Mouse (Mus musculus): ENCODE measurements around the gene B4galt5.

- TF ChIP-seq CTCF (conservative IDR thresholded peaks at IDR 0.05 in 1 of 2, IDR thresholded peaks at IDR 0.05 in 1 of 2; ENCODE audit: low read depth in 2 of 2, low read length in 2 of 2) (no peak), USF1 (IDR thresholded peaks at IDR 0.05; ENCODE audit: low read depth, low read length) (no peak), RAD21 (IDR thresholded peaks at IDR 0.05; ENCODE audit: low read depth, low read length) (no peak), POLR2AphosphoS2 (IDR thresholded peaks at IDR 0.05; ENCODE audit: low read depth, low read length) (no peak), SIN3A (IDR thresholded peaks at IDR 0.05; ENCODE audit: low read length) (no peak), ELF1 (IDR thresholded peaks at IDR 0.05; ENCODE audit: low read depth, low read length) (no peak), POLR2A (IDR thresholded peaks at IDR 0.05; ENCODE audit: low read depth, low read length) (no peak), EP300 (IDR thresholded peaks at IDR 0.05; ENCODE audit: low read length) (no peak), CHD1 (IDR thresholded peaks at IDR 0.05; ENCODE audit: low read depth, low read length) (peak; percentile 74; the same call in 1 of the 2 replicates), CHD2 (IDR thresholded peaks at IDR 0.05; ENCODE audit: low read length) (peak; percentile 34; the same call in 1 of the 2 replicates), MXI1 (IDR thresholded peaks at IDR 0.05; ENCODE audit: low read depth, low read length) (peak; percentile 24)
Measured at GRCm38 (mm10) chr2:167347991-167348375, 1.0 kb downstream of the B4galt5 start.
